Mouse (Mus musculus): Measurements from ENCODE around the gene Cela3b. TPM values are rescaled to one million over a fixed set of nuclear protein-coding genes. Genes with fewer than 3 reads are reported as not detected.

The Cela3b gene
- polyA plus RNA-seq, 1 experiment from 2014 or later: not detected

DNA sequence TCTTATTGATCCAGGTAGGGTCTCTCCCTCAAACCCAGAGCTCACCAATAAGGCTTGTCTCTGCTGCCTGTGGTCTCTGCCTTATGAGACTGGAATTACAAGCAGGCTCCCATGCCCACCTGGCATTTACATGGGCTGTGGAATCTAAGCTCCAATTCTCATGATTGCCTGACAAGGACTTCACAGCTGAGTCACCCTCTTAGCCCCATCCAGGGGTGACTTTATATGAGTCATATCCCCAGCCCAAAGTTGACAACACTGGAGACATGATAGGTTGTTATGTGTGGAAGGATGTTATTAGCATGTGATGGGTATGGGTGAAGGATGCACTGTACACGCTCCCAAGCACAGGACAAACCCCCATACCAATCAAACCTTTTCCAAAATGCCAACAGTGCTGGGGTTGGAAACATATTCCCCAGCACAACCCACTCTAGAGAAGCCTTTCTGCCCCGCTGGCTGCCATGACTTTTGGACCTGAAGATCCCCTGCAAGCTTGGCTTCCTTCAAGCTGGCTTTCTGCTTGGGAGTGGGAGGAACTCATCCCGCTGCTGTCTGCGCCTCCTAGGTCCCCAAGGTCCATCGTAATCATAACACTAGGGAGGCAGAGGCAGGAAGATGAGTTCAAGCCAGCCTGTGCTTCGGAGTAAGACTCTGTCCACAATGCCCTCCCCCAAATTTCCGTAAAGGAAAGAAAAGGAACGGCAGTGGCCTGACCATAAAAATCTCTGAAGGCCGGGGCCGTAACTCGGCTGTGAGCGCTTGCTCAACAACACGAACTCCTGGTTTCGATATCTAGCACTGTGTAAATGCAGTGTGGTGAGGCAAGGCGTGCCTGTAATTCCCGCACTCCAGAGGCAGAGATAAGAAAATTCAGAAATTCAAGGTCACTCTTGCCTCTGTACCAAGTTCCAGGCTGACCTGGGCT lies 58.5 kb downstream of the Cela3b start:
- ATAC-seq (replicated peaks; ENCODE audit: low FRiP score, low read depth): no peak
- Histone ChIP-seq H3K36me3 (ENCODE audit: insufficient read depth, low read length) (no peaks in the 10 kb centered on the region), H3K4me3 (replicated peaks; ENCODE audit: low read depth, low read length) (no peak overlapping the region), H3K4me1 (replicated peaks; ENCODE audit: insufficient read depth, low read length) (peaks cover 7% of the 10 kb centered on the region; the same call in 1 of the 2 replicates), H3K9me3 (replicated peaks; ENCODE audit: low read length) (no peaks in the 10 kb centered on the region), H3K4me2 (ENCODE audit: low read length) (no peak overlapping the region), H3K27ac (no peak overlapping the region), H3K9ac (ENCODE audit: low read depth, low read length) (0 out of 2 replicates have a peak overlapping the region, but pooled peaks have one; percentile 3), H3K27me3 (ENCODE audit: insufficient read depth, low read length) (no peaks in the 10 kb centered on the region)
- TF ChIP-seq CTCF (IDR thresholded peaks at IDR 0.05; ENCODE audit: low read depth): no peak
- DNase-seq (ENCODE audit: low spot score): no peak
- WGBS: 59% methylated on average over 16 of the region's 16 CpGs

Other genes starting within 250 kb of the Cela3b start
- 17.5 and 26.5 TPM in 2 replicates for gene Wnt4, start 153.1 kb downstream of the Cela3b start, polyA plus RNA-seq (2015; fragmentation: Nextera tagmentation; extraction: Ambion mirVana)
- 592 and 644 TPM in 2 replicates for gene Cdc42, start 72.8 kb downstream of the Cela3b start, polyA plus RNA-seq (2015; fragmentation: Nextera tagmentation; extraction: Ambion mirVana)
- not detected in 2 replicates for gene Cela3a, start 20.7 kb downstream of the Cela3b start, polyA plus RNA-seq (2015; fragmentation: Nextera tagmentation; extraction: Ambion mirVana)
- gene 1700013G24Rik, start 22.7 kb upstream of the Cela3b start, polyA plus RNA-seq (2015; fragmentation: Nextera tagmentation; extraction: Ambion mirVana): not detected in 2 replicates
- 31.3 and 34.0 TPM in 2 replicates for gene Hspg2, start 38.2 kb upstream of the Cela3b start, polyA plus RNA-seq (2015; fragmentation: Nextera tagmentation; extraction: Ambion mirVana)
- gene Ldlrad2, start 144.0 kb upstream of the Cela3b start, polyA plus RNA-seq (2015; fragmentation: Nextera tagmentation; extraction: Ambion mirVana): not detected in 2 replicates
- gene Usp48, start 163.2 kb upstream of the Cela3b start, polyA plus RNA-seq (2015; fragmentation: Nextera tagmentation; extraction: Ambion mirVana): 40.4 and 49.2 TPM in 2 replicates
- gene Rap1gap, start 234.2 kb upstream of the Cela3b start, polyA plus RNA-seq (2015; fragmentation: Nextera tagmentation; extraction: Ambion mirVana): 28.5 and 30.6 TPM in 2 replicates